Mouse (Mus musculus): ENCODE data around the gene Syngr4.
"Not testable (repeated sequence)": the region's sequence is repeated elsewhere in the genome, so short reads cannot be mapped to it uniquely, and the experiment has no call there.

The Syngr4 gene

DNA sequence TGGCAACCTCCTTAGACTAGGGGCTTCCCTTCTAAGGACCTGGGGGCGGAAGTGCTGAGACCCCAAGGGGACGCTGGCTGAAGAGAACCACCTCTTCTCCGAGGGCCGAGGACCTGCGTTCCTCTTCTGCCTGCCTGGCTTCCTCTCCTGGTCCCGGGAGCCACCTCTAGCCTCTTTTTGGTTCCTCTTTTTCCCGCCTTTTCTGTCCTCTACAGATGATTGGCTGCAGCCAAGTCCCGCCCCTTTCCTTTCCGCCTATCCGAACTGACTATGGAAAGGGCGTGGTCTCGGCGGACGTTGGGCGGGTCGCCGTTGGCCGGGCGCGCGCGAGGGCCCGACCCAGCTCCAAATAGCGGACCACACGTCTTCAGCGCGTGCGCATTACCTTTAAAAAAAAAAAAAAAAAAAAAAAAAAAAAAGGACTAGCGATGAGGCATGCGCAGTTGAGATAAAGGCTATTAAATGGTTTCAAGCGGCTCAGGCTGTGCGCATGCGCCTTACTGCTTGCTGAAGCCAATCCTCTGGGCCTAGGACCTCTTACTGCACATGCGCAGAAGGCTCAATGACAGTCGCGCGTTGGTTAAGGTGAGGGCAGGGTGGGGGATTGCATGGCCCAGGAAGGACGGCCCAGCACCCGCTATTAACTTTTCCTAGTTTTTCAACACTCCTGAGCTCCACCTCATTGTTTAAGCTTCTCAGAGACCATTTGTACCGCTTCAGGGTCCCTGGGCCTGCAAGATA lies at the start of gene Syngr4, which contains the start of gene Tmem143:
Gene Syngr4 (minus strand): TSS at position 198 of the 741 bp plus-strand sequence.
Gene Tmem143 (plus strand): TSS at position 425 of the 741 bp plus-strand sequence.
- peak; percentile 96 for DNase-seq (ENCODE audit: low spot score)

DNA sequence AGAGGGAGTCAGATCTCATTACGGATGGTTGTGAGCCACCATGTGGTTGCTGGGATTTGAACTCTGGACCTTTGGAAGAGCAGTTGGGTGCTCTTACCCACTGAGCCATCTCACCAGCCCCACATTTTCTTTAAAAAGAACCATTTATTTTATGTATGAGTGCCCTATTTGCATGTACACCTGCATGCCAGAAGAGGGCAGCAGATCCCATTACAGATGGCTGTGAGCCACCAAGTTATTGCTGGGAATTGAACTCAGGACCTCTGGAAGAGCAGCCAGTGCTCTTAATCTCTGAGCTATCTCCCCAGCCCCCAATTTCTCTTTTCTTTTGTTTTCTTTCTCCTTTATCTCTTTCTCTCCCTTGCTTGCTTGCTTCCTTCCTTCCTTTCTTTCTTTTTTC lies 46.8 kb upstream of the Syngr4 start:
- DNase-seq (ENCODE audit: low spot score), result not testable (repeated sequence)

DNA sequence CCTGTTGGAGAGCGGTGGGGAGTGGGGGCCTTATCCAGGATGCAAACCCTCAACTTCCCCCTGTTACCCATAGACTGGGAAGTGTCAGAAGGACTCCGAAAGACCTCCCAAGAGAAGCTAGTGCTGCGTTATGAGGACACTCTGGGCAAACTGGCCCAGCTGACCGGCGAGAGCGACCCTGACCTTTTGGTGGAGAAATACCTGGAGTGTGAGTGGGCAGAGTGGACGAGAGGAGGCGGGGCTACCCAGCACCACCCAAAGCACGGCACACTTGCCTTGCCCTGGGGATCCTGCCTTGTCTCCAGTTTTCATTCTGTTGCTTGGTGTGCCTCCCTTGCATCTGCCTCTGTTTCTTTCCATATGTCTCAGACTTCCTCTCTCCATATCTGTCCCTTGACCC lies 45.5 kb upstream of the Syngr4 start:
- no peak for DNase-seq (ENCODE audit: low spot score)

DNA sequence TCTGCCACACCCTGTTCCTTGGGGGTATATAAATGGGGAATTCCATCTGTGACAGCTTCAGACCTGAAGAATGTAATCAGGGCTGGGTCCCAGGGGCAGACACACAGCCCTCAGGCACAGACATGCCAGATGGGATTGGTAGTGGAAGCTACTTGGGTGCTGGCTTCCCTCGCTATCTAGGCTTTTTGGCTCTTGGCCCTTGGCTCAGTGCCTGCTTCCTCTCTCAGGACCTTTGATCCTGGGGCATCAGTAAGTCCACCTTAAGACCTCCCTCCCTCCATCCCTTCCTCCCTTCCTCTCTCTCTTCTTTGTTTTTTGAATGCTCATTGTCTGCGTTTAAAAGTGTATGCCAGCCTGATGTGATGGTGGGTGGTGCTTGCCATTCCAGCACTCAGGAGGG lies 43.3 kb upstream of the Syngr4 start:
- DNase-seq (ENCODE audit: low spot score), result no peak

DNA sequence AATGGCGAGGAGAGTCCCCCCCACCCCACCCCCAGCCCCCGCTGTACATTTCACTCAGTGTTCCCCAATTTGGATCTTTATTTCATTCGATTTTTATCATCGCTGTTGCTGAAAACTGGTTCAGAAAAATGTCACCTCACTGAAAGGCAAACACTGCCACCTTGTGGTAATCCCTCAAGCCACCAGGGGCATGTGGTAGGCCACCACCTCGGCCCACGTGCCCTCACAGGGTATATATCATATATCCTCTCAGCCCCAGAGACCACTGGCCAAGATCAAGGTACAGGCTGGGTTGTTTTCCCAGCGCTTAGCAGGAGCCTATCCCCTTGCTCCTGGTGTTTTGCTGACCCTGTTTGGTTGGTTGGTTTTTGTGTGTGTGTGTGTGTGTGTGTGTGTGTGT lies 38.6 kb upstream of the Syngr4 start:
- DNase-seq (ENCODE audit: low spot score), result peak; percentile 79

DNA sequence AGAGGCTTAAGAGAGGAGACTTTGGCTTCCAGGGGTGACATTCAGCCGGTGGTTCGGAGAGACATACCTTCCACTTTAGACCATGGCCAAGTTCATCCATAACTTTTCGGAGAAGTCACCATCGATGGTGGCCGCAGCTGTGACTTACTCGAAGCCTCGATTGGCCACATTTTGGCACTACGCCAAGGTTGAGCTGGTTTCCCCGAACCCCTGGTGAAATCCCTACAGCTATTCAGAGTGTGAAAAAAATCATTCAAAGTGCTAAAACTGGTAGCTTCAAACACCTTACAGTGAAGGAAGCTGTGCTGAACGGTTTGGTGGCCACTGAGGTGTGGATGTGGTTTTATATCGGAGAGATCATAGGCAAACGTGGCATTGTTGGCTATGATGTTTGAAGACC lies 37.3 kb upstream of the Syngr4 start:
- peak; percentile 34 for DNase-seq (ENCODE audit: low spot score)

DNA sequence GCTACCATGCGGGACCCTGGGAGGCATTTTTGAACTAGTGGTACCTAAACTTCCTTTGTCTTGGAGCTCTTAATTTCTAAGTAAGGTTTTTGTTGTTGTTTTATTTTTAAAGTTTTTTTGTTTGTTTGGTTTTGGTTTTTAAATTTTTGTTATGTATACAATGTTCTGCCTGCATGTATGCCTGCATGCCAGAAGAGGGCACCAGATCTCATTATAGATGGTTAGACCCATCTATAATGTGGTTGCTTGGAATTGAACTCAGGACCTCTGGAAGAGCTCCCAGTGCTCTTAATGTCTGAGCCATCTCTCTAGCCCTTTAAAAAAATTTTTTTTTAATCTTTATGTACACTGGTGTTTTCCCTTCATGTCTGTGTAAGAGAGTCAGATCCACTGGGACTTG lies 33.2 kb upstream of the Syngr4 start:
- DNase-seq (ENCODE audit: low spot score), result no peak

DNA sequence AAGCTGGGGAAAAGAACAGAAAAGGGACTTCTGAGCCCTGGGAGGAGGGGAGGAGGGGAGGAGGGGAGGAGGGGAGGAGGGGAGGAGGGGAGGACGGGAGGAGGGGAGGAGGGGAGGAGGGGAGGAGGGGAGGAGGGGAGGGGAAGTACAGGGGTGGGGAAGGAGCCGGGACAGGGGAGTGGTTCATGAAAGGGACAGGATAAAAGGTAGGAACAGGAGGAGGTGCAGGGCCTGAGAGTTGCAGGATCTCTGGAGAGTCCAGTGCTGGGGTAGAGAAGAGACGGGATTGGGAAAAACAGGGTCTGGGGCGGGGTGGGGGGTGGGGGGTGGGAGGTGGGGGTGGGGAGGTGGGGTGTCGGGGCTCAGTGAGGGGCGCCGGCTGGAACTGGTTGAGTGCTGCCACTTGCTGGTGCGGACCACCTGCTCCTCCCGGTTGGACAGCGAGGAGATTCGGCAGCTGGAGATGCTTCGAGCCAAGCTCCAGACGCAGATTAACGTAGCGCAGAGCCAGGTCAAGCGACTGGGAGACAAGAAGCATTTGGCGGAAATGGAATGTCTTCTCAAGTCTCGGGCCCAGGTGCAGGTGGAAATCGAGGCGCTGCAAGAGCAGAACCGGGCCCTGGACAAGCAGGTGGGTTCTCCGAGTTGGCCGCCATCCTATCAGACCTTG lies 32.2 kb upstream of the Syngr4 start:
- DNase-seq (ENCODE audit: low spot score), result no peak

DNA sequence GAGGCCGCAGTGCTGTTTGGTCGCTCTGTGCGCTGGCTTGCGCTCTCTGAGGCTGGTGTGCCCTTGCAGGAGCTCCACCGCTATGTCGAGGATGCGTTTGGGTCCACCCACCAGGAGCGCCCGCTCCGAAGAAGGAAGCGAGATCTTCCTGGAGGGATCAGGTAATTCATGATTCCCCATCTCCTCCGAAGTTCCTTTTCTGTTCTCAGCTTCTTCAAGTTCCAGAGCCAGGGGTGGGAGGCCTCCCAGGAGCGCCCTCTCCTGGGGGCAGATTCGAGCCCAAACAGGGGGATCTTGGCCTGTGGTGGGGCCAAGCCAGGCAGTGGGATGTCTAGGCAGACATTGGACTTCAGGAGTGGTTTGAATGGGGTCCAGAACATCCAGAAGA lies 27.9 kb upstream of the Syngr4 start:
- peak; percentile 26 for DNase-seq (ENCODE audit: low spot score)

DNA sequence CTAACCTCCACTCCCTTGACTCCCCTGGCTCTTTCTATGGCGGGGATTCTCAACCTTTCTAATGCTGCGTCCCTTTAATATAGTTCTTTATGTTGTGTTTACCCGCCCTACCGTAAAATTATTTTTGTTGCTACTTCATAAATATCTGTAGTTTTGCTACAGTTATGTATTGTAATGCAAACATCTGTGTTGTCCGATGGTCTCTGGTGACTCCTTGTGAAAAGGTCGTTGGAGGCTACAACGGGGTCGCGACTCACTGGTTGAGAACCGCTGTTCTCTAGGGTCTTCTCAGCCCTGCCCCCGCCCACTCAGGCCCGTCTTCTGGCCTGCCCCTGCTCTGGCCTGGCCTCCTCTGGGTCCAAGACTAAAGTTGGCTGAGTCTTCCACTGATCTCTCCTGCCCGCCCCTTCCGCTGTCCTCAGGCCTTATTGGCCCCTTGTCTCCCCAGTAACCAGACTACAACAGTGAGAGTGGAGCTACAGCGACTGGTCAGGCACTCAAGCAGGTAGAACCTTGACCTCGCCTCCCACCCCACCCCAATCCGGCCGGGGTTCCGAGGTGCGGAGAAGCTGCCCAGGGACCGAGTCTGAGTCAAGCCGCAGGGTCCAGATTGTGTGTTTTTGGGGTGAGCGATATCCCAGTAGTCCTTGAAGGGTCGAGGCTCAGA lies 27.4 kb upstream of the Syngr4 start, which contains the start of gene Ccdc114:
Gene Ccdc114 (plus strand): TSS at position 311 of the 667 bp plus-strand sequence.
- DNase-seq (ENCODE audit: low spot score), result peak; percentile 25

DNA sequence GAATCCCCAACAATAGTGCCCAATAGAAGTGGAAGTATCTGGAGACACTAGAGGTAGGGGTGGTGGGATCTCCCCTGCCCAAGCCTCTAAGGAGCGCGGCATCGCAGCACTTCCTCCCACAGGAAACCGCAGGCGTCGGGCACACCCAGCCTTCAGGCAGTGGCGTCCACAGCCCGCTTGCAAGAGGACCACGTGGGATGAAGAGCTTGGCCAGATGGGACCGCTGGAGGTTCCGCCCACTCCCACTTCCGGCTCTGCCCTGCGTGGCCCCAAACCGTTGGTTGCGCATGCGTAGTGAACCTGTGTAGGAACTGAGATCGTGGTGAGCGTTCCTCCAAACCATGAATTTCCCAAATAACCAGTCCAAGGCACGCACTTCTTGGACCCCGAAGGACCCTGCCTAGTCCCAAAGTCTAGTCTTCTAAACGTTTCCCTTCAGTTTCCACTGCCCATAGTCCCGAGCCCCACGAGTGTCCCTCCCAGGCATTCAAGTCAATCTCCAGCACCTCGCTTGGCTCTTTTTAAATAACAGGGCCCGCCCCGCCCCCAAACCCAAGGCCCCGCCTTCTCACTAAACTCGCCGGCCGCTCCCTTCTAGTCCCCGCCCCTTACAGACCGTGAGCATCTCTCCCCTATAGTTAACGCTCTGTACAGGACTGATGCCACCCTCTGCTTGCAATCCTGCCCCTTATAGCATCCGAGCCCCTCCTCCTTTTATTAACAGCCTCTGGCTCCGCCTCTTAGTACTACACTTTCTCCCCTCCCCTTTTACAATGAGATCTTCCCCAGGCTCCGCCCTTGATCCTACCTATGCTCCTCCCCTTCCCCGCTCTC lies 26.6 kb upstream of the Syngr4 start:
- peak; percentile 98 for DNase-seq (ENCODE audit: low spot score)

DNA sequence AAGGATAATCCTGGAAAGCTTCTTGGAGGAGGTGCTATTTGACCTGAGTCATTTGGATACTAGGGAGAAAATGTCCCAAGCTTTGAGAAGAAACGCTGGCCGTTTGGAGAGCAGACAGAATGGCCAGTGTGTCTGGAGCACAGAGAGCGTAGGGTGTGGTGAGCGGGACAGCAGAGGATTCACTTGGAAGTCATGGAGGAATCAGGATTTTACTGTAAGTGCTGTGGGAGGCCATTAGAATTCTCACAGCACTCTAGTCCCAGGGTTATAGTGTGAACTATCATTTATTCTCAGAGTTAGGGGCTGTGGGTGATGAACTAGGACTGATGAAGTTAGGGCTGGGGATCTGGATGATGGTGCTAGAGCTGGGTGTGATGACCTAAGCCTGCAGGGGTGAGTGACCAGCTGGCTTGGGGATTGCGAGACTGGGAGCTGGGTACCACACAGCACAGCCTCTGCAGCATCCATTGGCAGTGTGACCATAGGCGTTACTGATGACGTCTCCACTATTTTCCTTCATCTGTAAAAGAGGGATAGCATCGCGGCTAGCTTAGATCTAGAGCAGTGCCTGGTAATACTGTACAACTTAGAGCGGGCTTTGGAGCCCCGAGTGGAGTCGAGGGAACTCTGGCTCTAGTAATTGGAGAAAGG lies 25.6 kb upstream of the Syngr4 start:
- DNase-seq (ENCODE audit: low spot score), result no peak

DNA sequence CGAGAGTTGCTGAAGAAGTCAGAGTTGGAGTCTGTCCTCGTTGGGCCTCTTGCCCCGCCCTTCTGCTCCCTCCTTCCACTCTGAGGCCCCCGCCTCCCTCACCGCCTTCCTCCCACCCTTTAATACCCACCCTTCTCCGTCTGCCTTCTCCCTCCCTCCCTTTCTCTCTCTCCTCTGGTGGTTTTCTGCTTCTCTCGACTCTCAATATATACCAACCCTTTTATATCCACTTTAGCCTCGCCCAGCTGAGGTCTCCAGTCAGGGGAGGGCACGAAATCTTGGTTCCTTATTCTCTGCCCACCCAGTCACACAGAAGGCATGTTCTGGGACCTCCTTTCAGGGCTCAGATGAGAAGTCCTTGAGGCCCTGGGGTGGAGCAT lies 24.7 kb upstream of the Syngr4 start, which contains the start of gene Emp3:
Gene Emp3 (minus strand): TSS at position 163 of the 380 bp plus-strand sequence.
- peak; percentile 69 for DNase-seq (ENCODE audit: low spot score)

DNA sequence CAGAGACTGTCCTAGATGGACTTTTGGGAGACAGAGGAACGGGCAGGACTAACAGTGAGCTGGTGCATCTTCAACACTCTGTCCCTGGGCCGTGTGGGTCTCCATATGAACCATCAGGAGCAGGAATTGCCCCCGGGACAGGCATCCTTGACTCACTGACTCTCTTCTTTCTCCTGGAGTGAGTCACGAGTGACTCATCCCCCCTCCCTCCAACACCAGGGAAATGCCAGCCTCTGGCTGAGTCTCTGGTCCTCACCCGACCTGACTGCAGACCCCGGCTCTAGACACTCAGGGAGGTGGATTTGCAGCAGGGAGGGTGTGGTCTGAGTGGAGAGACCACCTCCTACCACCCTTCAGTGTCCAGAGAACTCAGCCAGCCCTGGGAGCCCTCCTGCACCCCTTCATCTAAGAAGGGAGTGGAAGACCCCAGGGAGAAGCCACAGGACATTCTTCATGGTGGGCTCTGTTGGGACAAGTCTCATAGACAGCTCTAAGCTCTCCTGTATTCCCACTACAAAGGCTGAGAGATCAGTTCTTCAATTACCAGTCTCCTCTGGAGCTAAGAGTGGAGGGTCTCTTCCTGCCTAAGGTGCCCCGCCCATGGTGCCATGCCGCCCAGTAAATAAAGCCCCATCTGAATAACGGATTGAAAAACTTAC lies 24.2 kb upstream of the Syngr4 start:
- DNase-seq (ENCODE audit: low spot score), result no peak

DNA sequence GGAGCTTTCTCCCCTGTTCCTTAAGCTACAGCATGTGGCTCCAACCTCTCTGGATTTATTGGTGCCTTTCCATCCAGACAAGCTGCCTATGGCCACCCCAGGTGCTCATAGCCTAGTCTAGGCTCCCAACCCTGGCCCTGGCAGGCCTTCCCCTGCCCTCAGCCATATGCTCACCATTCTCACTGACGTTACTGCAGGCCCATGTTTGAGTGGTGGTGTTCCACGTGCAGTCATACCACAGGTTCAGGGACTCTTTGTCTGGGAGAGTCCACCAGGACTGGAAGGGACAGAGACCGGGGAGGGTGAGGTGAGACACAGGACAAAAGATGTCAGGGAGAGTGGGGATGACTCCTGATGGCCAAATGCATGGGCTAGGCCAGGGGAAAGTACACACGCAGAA lies 23.2 kb upstream of the Syngr4 start:
- DNase-seq (ENCODE audit: low spot score), result no peak

DNA sequence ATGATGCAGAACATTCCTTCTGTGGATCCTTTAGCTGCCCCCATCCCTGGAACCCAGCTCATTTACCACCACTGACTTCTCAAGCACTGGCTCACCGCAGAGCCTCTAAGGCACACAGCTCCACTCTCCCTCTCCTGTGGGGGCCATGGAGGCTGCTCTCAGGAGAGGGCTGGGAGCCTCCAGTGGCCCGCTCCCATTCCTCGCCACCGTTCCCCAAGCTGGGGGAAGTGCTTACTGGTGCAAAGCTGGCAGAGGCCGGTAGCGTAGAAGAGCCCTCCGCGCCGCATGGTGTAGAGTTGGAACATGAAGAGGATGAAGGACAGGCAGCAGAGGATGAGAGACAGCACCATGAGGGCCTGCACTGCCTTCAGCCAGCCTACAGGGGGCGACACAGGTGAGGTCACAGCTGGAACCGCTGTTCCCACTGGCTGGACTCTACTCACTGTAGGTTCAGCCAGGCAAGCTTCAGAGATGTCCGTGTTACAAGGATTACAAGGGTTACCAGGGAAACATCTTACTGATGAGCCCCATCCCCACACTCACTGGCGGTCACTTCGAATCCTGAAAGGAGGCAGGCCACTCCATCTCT lies 22.7 kb upstream of the Syngr4 start:
- DNase-seq (ENCODE audit: low spot score), result peak; percentile 36

DNA sequence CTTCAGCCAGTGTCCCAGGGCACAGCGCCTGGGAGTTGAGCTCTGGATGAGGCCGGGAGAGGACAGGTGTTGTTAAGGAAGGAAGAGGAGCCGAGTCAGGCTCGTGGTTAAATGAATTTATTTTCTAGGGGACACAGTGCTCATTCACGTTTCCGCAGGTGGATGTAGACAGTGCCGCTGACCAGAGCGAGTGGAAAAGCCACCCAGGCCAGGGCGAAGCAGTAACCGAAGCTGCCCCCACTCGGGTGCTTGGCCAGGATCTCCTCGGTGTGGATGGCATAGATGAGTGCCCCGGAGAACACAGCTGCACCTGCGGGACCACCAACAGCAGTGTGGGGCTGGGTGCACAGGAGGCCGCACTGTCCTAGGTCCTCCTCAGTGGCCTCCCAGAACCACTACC lies 21.4 kb upstream of the Syngr4 start:
- DNase-seq (ENCODE audit: low spot score), result no peak

DNA sequence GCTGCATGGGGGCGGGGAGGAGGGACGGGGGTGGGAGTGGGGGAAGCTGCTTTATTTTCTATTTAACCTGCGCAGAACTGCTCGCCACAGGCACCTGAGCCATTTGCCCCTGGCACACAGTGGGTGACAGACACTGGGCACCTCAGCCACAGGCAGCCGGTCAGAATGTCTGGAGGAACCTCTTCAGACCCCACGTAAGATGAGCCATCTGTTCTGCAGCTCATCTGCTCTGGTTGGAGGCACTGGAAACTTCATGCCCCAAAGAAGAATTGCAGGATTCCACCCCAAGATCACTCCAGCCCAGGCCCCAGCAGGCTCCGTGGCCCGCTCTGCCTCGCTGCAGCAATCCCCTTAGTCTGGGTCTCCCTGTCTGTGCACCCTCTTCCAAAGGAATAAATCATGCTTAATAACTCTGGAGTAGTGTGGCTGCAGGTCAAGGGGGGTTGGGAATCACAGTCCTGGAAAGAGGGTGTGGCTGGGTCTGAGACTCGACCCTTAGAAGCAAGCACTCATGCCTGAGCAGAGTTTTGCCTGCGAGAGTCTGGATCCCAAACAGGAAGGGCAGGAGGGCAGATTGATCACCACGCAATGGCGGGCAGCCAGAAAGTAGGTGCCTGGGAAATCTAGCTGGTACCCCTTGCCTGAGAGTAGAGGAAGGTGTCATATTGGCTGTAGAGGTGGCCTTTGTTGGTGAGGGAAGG lies 20.6 kb upstream of the Syngr4 start:
- no peak for DNase-seq (ENCODE audit: low spot score)

DNA sequence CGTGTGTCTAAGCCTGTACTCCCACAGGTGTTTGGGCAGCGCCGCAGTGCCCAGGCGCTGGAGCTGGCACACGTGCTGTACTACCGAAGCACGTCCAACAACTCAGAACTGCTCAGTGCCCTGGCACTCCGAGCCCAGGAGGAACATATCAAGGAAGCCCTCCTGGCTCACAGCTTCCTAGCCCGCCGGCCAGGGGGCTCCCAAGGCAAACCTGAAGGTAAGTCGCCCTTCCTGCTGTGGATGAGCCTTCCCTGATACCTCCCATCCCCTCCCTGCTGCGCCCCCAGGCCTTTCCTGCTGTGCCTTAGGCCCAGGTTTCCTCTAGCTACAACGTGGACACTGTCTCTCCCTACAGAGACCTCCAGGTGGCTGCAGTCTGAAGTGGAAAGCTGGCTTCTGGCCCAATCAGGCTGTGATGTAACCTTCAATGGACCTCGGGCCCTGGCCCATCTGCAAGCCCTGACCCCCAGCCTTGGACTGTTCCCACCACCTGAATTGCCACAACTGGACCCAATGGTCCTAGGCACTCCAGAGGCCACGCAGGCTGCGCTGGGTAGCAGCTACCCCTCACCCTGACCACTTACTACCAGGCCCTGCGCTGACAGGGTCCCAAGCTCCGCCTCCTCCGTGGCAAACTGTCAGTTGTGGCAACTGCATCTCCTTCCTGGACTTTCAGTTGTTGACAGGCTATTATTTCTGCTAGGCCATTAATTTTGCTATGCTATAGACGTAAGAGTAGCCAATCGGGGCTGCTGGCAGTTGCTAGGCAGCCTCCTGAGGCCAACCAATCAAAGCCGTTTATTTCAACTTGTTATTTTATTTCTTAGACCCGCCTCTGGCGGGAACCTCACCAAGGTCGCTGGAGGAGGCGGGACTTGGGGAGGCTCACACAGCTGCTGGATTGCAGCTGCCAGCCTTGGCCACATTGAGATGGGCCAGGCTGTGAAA lies 19.8 kb upstream of the Syngr4 start:
- DNase-seq (ENCODE audit: low spot score), result peak; percentile 82
